In genomic region chr12:104987936-104988335, GRCm38 (mm10) we compare ENCODE assay signal across 22 mouse cellular contexts.
"Had no signal": no experiment of that assay in that cellular context is flagged by ENCODE, and none has a peak within 500 bp of the region (broad histone marks: within the 10 kb centered on the region; RNA-seq: fewer than 3 reads in every experiment).

No protein-coding gene starts in this region.

- H3K4me3 ChIP-seq: liver, embryonic 13.5 days; liver, embryonic 15.5 days; lung, embryonic 15.5 days; megakaryocyte, embryonic 14.5 days; midbrain, embryonic 12.5 days; myocyte; neural tube, embryonic 13.5 days; neural tube, embryonic 15.5 days; stomach, embryonic 15.5 days had no signal

- ATAC-seq: liver, postnatal 0 days; lung, postnatal 0 days had no signal

- H3K9me3 ChIP-seq: liver, embryonic 13.5 days; liver, embryonic 15.5 days; lung, embryonic 15.5 days; megakaryocyte, embryonic 14.5 days; neural tube, embryonic 13.5 days; neural tube, embryonic 15.5 days; stomach, embryonic 15.5 days had no signal

- H3K4me1 ChIP-seq: lung, embryonic 15.5 days had no signal

- H3K9ac ChIP-seq: liver, embryonic 13.5 days; liver, embryonic 15.5 days; liver, postnatal 0 days; lung, embryonic 15.5 days; midbrain, embryonic 12.5 days; neural tube, embryonic 13.5 days; neural tube, embryonic 15.5 days; stomach, embryonic 15.5 days had no signal

- H3K36me3 ChIP-seq: lung, embryonic 15.5 days; midbrain, embryonic 12.5 days; neural tube, embryonic 13.5 days; neural tube, embryonic 15.5 days; stomach, embryonic 15.5 days had no signal

- DNase-seq: liver, embryonic 13.5 days; liver, postnatal 0 days; lung, adult 2 months; lung, postnatal 14 days; lung, postnatal 36 days; midbrain, embryonic 14.5 days; right cerebral cortex, postnatal 14 days; thymus, adult 18-20 months; thymus, postnatal 14 days; thymus, postnatal 36 days had no signal

- H3K27me3 ChIP-seq: liver, embryonic 13.5 days; liver, embryonic 15.5 days; lung, embryonic 15.5 days; megakaryocyte, embryonic 14.5 days; midbrain, embryonic 12.5 days; neural tube, embryonic 13.5 days; neural tube, embryonic 15.5 days; stomach, embryonic 15.5 days had no signal

- H3K27ac ChIP-seq: liver, embryonic 13.5 days; liver, embryonic 15.5 days; lung, embryonic 15.5 days; macrophage; midbrain, embryonic 12.5 days; neural tube, embryonic 13.5 days; neural tube, embryonic 15.5 days; stomach, embryonic 15.5 days; stomach, postnatal 0 days had no signal

- H3K4me2 ChIP-seq: liver, embryonic 11.5 days; liver, embryonic 13.5 days; liver, embryonic 15.5 days; lung, embryonic 15.5 days; midbrain, embryonic 12.5 days; neural tube, embryonic 13.5 days; neural tube, embryonic 15.5 days; stomach, embryonic 15.5 days had no signal
